15 mouse cellular contexts compared by ENCODE assay signal in genomic region chr9:24896498-24897261, GRCm38 (mm10).
A peak's percentile ranks its signal among the peaks of the same experiment; 100 is the strongest.
DNase-seq lines count a peak whose midpoint lies in the region; ATAC-seq and TF ChIP-seq lines count a peak whose summit lies in the region.
"Had no signal": no experiment of that assay in that cellular context is flagged by ENCODE, and none has a peak within 500 bp of the region (broad histone marks: within the 10 kb centered on the region; RNA-seq: fewer than 3 reads in every experiment).

No protein-coding gene starts in this region.

- no peak for TF ChIP-seq CTCF in liver, adult 2 months (IDR thresholded peaks at IDR 0.05; ENCODE audit: low read depth, low read length)

- H3K4me2 ChIP-seq in liver, embryonic 11.5 days, result no peak overlapping the region
- no peak overlapping the region for H3K4me2 ChIP-seq in heart, embryonic 12.5 days

- no peak overlapping the region for H3K9ac ChIP-seq in liver, adult 2 months (ENCODE audit: low read depth, low read length)
- no peak overlapping the region for H3K9ac ChIP-seq in liver, embryonic 11.5 days (ENCODE audit: low read depth, low read length)
- H3K9ac ChIP-seq in heart, embryonic 12.5 days, result no peak overlapping the region

- peaks cover 3% of the 10 kb centered on the region; the same call in 1 of the 2 replicates for H3K4me1 ChIP-seq in liver, adult 2 months (ENCODE audit: control insufficient read depth, insufficient read depth, low read length)
- 0 out of 2 replicates have a peak, but pooled peaks cover 2% of the 10 kb centered on the region for H3K4me1 ChIP-seq in liver, embryonic 11.5 days (replicated peaks; ENCODE audit: control insufficient read depth, insufficient read depth, low read length)
- H3K4me1 ChIP-seq in heart, embryonic 12.5 days (replicated peaks), result peaks cover 29% of the 10 kb centered on the region
- H3K4me1 ChIP-seq: midbrain, embryonic 10.5 days had no signal

- no peak for TF ChIP-seq POLR2A in liver, adult 2 months (IDR thresholded peaks at IDR 0.05; ENCODE audit: extremely low read depth, insufficient read depth, low read length)

- no peak overlapping the region for H3K27ac ChIP-seq in liver, adult 2 months (replicated peaks; ENCODE audit: insufficient read depth, low read depth, low read length)
- H3K27ac ChIP-seq in liver, embryonic 11.5 days (ENCODE audit: low read depth, low read length), result no peak overlapping the region
- peak overlapping the region; percentile 74 for H3K27ac ChIP-seq in heart, embryonic 12.5 days (ENCODE audit: poor library complexity, severe bottlenecking)
- H3K27ac ChIP-seq: hindbrain, postnatal 0 days; midbrain, embryonic 10.5 days had no signal

- peak; percentile 56 for DNase-seq in liver, adult 2 months (ENCODE audit: extremely low read depth, low read depth, low spot score)
- DNase-seq in liver, embryonic 11.5 days (ENCODE audit: low spot score), result no peak
- peak; percentile 65 for DNase-seq in heart, postnatal 4 days
- DNase-seq in lung, postnatal 4 days, result peak; percentile 40 to 84
- DNase-seq in thymus, postnatal 14 days, result no peak
- no peak for DNase-seq in adrenal gland, adult (ENCODE audit: inconsistent age in 2 of 2, low spot score in 1 of 2)
- DNase-seq: adrenal gland, adult 2 months; gastrocnemius, postnatal 10 days; layer of hippocampus, postnatal 36 days; thymus, postnatal 25 days had no signal

- H3K36me3 ChIP-seq in liver, adult 2 months (ENCODE audit: control insufficient read depth, insufficient read depth, low read length), result no peaks in the 10 kb centered on the region
- no peaks in the 10 kb centered on the region for H3K36me3 ChIP-seq in liver, embryonic 11.5 days (ENCODE audit: control insufficient read depth, insufficient read depth, low read length)
- no peaks in the 10 kb centered on the region for H3K36me3 ChIP-seq in heart, embryonic 12.5 days
- H3K36me3 ChIP-seq: midbrain, embryonic 10.5 days had no signal

- H3K79me2 ChIP-seq in liver, adult 2 months (ENCODE audit: control insufficient read depth, insufficient read depth, low read length), result no peaks in the 10 kb centered on the region

- no peak overlapping the region for H3K4me3 ChIP-seq in liver, adult 2 months (ENCODE audit: insufficient read depth, low read depth, low read length)
- no peak overlapping the region for H3K4me3 ChIP-seq in liver, embryonic 11.5 days (ENCODE audit: low read depth, low read length)
- H3K4me3 ChIP-seq in heart, embryonic 12.5 days, result no peak overlapping the region
- H3K4me3 ChIP-seq: midbrain, embryonic 10.5 days; myocyte had no signal

- ATAC-seq in liver, embryonic 11.5 days (replicated peaks; ENCODE audit: low FRiP score), result no peak
- peak; percentile 69 for ATAC-seq in heart, embryonic 12.5 days (ENCODE audit: insufficient number of reproducible peaks, low FRiP score)
- ATAC-seq: forebrain, embryonic 14.5 days; hindbrain, postnatal 0 days had no signal

- WGBS in liver, adult 2 months, result 50% methylated on average over 13 of the region's 13 CpGs
- 65% methylated on average over 13 of the region's 13 CpGs for WGBS in liver, embryonic 11.5 days
- 38% methylated on average over 13 of the region's 13 CpGs for WGBS in heart, embryonic 12.5 days

- H3K9me3 ChIP-seq in liver, embryonic 11.5 days (ENCODE audit: control insufficient read depth, low read length), result no peaks in the 10 kb centered on the region
- H3K9me3 ChIP-seq in heart, embryonic 12.5 days (replicated peaks), result 0 out of 2 replicates have a peak, but pooled peaks cover 2% of the 10 kb centered on the region
- H3K9me3 ChIP-seq: midbrain, embryonic 10.5 days had no signal

- H3K27me3 ChIP-seq in liver, adult 2 months (ENCODE audit: control insufficient read depth, insufficient read depth, low read length), result no peaks in the 10 kb centered on the region
- H3K27me3 ChIP-seq in liver, embryonic 11.5 days (replicated peaks; ENCODE audit: control insufficient read depth, insufficient read depth, low read length), result no peaks in the 10 kb centered on the region
- no peaks in the 10 kb centered on the region for H3K27me3 ChIP-seq in heart, embryonic 12.5 days (replicated peaks)

Comparison
In these comparisons a context has a peak if more than half of its experiments do, and no peak if none do; other contexts are left out.
1. DNase-seq: peak in liver, adult 2 months (single experiment), heart, postnatal 4 days (single experiment) and lung, postnatal 4 days (2 of 2); none in liver, embryonic 11.5 days (single experiment), thymus, postnatal 14 days (single experiment) and adrenal gland, adult (0 of 2).